Mouse (Mus musculus) kidney, postnatal 36 days (tissue): Measurements from ENCODE around the gene Hmga1b.

ENCODE experiments used
- DNase-seq, 2 experiments: peaks; one replicate each; pipeline ENCODE4 v3.0.0; 2021 to 2022; ENCODE audit warnings: mixed read lengths in 2 of 2

The Hmga1b gene

DNA sequence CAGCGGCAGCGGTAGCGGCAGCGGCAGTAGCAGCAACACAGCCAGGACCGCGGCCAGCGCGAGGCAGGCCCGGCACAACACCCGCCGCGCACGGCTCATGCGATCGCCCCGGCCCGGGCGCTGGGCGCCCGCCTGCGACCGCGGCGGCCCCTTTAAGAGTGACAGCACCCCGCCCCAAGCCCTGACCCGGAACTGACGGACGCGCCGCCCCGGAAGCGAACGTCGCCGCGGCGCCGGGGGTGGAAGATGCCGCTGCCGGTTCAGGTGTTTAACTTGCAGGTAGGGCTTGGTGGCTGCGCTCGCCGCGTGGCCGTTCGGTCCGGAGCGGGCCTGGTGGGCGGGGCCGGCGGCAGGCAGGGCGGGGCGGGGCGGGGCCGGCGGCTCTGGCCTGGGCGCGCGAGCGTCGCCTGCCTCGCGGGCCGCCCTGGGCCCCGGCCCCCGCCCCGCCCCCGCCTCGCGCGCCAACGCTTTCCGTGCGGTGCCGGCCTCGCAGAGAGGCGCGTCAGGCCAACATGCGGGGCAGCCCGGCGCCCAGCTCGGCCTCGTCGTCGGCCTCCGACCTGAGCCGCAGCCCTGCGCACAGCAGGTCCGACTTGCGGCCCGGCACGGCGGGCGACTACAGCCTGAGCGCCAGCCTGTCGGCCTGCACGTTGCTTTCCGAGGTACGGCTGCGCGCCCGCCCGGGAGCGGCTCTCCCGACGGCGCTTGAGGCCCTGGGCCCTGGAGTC, 21.6 kb downstream of the Hmga1b start, which contains the start of the genes Rfng and Gps1:
Rfng (minus strand) TSS at position 144 of the 728 bp plus-strand sequence.
Gps1 (plus strand) TSS at position 209 of the 728 bp plus-strand sequence.
- DNase-seq, result peak; percentile 88 to 92

DNA sequence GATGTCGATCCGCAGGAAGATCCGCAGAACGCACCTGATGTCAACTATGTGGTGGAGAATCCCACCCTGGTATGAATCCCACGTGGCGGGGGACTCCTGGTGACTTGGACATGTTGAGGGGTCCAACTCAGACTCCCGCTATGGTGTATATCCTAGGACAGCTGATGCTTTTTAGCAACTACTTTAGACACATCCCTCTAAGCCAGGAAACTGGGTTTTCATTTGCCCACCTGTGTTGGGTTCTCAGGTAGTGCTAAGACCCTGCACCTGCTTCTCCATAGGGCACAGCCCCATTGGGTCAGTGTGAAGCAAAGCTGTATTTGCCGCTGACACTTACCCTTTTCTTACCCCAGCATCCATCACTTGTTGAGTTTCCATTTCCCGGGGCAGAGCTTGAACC, 22.6 kb downstream of the Hmga1b start:
- DNase-seq, result no peak

DNA sequence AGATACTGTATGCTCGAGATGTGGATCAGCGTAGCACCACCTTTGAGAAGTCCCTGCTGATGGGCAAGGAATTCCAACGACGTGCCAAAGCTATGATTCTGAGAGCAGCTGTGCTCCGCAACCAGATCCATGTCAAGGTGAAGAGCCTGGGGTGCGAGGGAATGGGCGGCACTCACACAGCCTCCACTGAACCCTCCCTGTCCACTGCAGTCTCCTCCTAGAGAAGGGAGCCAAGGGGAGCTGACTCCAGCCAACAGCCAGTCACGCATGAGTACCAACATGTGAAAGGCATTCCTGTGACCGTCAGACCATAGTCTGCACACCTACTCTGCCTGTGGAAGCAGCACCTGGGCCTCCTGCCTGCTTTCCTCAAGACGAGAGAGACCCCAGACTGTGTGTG, 25.9 kb downstream of the Hmga1b start:
- peak; percentile 43 to 53 for DNase-seq

DNA sequence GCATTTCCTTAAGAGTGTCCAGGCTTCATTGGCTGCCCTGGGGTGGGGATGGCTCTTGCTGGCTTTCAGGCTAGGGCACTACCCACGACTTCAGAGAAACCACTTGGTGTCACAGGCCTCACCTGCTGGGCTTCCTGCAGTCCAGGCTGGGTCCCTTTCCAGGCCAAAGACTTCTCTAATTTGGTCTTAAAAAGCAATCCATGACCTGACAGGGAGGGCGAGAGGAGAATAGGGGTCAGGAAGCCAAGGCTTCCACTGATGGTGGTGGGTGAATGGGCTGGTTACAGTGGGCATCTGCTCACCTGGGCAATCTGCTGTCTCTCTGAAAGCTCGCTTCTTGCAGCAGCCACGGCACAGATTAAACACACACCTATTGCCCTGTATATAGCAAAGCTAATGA, 26.8 kb downstream of the Hmga1b start:
- DNase-seq, result no peak

DNA sequence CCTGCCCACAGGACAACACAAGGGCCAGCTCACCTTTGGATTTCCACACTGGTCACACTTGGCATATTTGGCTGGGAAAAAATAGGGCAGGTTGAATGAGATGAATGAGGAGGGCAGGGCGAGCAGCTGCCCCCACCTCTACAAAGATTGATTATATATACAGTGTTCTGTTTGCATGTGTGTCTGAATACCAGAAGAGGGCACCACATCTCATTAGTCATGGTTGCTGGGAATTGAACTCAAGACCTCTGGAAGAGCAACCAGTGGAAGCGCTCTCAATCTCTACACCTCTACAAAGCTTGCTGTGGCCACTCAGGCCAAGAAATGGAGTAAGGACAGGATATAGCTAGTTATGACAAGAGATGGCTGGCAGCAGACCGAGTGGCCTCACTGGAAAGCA, 27.2 kb downstream of the Hmga1b start:
- DNase-seq, result no peak

DNA sequence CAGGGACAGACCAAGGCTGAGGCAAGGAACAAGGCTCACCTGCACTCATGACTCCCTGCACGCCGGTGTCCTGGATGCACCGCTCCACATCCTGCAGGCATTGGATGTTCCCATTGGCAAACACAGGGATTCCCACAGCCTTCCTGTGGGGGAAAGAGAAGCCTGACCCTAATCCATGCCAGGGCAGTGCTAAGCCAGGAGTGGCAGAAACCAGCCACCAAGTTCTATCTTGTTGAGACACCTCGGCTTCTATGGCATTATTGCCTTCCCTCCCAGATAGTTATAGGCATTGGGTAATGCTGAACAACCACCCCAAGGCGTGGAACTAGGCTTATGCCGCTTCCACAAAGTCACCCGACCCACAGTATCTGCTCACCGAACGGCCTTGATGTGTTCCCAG, 30.1 kb downstream of the Hmga1b start:
- DNase-seq, result no peak

DNA sequence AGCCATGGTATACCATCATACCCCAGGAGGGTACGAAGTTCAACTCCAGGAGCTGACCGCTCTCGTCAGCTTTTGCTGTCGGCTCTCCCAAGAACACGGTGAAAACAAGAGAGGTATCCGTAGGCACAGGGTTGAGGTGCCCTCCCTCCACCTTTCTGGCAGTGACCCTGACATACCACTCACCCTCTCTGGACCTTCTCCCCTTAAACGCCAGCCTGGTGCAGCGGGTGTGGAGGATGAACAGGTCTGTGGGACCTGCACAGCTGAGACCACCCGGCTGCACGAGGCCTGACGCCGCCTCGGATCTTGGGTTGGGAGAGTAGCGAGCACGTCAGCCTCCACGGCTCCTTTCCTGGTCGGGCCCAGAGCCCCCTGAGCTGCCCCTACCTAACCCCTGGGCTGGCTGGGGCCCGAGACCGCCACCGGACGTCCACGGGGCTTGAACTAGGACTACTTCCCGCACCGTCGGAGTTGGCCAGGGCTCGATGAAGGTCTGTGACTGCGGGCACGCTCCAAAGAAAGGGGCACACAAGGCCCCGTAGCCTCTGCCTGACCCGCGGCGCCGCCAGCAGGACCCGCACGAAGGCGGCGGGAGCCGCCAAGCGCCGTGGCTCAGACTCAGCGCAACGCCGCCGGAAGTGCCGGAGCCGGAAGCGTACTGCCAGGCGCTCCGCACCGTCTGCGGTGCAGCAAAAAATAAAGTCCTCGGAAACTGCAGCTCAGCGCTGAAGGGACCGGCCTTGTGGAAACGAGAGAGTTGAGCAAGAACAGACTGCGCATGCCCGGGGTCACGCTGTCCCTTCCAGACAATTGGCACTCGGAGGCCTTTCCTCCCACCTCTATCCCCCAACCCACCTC, 33.4 kb downstream of the Hmga1b start, which contains the start of gene Dus1l:
Dus1l (minus strand) TSS at position 648 of the 858 bp plus-strand sequence.
- DNase-seq, result peak; percentile 96 to 98

DNA sequence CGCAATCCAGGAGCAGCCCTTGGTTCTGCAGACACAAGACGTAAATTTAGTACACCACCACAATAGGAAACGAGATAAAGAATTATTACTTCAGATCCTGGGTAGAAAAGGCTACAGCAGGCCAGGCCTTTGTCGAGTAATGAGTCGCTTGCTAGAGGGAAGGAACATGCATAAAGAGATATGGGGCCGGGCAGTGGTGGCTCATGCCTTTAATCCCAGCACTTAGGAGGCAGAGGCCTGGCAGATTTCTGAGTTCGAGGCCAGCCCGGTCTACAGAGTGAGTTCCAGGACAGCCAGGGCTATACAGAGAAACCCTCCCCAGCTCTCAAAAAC, 34.0 kb downstream of the Hmga1b start:
- no peak for DNase-seq

DNA sequence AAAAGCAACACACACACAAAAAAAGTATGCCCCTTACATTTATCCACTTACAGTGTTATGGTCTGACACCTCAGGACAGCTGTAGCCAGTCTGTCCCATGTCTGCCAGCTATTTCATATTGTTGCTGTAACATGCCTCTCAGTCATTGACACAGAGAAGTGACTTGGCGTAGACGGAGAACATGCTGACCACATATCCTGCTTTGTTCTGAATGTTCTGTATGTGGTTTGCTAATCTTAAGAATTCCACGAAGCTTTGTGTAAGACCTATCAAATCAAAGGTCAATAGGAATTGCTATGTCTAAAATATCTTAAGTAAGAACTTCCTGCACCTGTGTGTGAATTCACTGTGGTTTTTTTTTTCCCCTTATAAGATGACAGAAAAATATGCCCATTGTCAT, 35.6 kb downstream of the Hmga1b start:
- no peak for DNase-seq

DNA sequence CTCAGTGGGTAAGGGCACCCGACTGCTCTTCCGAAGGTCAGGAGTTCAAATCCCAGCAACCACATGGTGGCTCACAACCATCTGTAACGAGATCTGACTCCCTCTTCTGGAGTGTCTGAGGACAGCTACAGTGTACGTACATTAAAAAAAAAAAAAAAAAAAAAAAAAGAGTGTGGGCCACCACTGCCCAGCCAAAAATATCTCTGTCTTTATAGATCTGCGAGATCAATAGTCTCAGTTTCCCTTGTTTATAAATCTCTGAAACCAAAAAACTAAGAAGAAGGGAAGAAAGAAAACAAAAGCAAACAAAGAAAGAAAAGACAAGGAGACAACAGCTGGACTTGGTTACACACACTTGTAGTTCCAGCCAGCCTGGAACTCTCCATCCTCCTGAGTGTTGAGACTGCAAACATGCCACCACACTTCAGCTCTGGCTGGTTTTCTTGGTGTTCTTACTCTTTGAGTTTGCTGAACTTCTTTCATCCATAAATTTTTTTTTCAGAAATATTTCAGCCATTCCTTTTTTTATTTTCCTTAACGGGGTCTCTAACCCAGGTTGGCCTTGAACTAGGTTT, 36.8 kb downstream of the Hmga1b start:
- DNase-seq, result no peak

DNA sequence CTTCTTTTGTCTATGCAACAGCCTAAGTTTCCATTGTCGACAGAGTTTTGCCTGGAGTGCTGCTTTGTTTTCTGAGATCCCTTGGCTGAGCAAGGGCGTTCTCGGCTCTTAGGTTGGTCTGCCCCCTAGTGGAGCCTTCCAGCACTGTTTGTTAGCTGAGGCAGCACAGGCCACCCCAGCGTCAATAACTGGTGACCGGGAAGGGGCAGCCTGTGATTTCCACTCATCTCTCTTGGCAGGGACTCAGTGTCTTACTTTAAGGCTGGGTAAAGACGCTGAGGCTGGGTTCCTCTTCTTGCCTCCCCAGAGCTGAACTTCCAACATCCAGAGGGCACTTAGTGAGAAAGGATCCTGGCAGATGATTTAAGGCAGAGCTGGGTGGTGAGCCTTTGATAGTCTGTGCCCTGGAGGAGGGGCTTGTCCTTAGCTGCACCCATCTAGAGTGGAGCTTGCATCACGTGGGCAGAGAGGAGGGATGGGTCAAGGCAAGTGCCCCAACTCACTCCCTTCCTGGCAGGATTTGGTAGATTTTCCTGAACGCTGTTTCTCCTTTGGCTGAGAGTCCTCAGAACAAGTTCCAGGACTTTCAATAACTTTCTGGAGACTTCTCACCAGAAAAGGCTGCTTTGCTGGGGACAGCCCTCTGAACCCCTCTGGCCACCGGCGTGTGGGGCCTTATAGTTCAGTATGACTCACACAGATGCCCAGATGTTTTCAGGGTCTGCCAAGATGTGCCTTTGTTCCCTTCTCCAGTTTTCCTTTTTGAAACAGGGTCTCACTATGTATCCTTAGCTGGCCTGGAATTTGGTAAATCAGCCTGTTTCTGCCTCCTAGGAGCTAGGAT, 37.7 kb downstream of the Hmga1b start:
- peak; percentile 92 to 96 for DNase-seq

DNA sequence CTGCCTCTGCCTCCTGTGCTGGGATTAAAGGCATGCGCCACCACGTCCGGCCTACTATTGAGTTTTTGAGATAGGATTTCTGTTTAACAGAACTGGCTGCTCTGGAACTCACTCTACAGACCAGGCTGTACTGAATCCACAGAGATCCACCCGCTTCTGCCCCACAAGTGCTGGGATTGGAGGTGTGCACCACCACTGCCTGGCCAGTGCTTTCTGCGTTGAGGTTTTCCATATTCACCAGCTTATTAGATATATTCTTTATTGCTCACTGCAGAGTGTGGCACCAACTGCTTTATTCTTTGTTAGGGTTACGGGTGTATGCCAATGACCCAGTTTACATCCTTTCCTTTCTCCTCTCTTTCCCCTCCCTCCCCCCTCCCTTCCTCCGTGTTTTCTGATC, 41.7 kb downstream of the Hmga1b start:
- DNase-seq, result no peak

DNA sequence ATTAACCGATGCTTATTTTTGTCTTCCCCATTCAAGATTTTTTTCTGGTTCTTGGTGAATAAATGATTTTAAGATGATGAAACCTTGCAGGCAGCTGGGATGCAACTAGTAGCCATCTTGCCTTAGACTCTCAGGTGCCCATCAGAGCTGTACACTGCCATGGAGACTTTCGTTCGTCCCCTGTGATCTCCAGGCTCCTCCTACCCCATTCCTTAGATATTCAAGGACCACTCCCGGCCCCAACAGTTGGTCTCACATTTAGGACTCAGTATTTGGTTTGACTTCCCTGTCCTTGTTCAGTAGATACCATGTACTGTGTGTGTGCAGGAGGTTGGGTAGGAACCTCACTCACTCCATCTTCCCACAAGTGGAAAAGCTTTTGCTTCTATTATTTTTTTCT, 42.2 kb downstream of the Hmga1b start:
- DNase-seq, result no peak

DNA sequence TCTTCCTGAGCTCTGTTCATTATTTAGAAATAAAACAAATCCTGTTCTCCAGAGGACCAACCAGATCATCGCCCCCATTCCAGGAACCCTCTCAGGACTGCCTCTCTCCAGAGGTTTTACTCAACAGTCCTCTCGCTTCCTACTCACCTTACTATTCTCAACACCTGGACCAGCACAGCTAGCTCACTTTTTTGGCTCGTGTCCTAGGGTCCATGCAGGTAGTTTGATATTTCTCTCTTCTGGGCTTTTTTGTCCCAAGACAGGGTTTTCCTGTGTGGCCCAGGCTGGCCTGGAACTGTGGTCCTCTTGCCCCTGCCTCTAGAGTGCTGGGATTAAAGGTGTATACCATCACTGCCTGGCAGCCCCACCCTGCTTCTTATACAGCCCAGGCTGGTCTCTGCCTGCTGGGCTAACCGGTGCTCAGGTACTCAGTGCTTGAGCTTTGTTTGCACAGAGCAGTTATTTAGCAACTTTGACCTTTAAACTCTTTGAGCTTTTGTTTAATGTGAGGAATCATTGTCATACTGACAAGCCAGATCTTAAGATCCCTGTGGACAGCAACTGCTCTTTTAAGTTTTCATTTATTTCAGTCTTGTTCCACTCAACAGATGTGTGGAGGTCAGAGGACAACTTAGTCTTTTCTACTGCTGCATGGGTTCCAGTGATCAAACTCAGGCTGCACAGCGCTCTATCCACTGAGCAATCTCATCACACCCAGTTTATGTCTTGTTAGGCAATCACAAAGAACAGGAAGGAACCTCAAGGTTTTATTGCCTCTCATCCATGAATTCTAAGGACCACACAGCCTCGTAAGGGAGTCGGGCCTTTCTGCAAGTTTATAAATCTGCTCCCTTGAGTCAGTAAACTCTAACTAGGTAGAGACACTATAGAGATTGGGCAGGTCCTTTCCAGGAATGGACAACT, 43.0 kb downstream of the Hmga1b start:
- no peak for DNase-seq

DNA sequence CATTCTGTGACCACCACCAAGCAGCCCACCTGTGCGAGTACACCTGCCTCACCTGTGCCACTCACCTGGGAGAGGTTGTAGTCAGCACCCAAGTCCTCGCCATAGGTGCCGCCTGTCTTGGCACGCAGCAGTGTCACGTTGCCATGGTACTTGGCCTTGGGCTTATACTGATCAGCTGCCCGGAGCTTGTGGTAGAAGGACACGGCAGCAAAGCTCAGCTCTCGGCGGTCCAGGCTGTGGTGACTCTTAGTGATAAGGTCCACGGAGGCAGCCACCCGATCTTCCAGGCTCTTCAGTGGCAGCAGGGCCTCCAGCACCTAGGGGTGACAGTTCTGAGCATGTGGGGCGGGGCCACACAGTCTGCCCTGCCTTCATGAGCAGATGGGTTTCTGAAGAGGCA, 45.4 kb downstream of the Hmga1b start:
- DNase-seq, result no peak

DNA sequence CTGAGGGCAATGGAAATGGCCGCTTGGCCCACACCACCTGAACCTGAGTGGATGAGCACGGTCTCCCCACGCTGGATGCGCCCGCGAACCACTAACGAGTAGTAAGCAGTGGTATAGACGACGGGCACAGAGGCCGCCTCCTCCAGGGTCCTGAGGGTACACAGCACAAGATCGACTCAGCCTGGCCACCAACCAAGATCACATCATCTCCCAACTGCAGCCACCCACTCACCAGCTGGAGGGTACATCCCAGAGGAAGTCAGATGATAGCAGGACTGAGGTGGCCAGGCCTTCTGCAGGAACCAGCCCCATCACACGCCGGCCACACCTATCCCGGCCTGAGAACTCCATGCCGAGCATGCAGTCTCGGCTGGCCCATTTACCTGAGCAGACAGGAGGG, 49.5 kb downstream of the Hmga1b start:
- DNase-seq, result no peak
